Mouse (Mus musculus): ENCODE results near the gene Kcna7. TPM values are rescaled to one million over a fixed set of nuclear protein-coding genes. Genes with fewer than 3 reads are reported as not detected.

The Kcna7 gene
- total RNA-seq, 1 experiment: 0.85 TPM

DNA sequence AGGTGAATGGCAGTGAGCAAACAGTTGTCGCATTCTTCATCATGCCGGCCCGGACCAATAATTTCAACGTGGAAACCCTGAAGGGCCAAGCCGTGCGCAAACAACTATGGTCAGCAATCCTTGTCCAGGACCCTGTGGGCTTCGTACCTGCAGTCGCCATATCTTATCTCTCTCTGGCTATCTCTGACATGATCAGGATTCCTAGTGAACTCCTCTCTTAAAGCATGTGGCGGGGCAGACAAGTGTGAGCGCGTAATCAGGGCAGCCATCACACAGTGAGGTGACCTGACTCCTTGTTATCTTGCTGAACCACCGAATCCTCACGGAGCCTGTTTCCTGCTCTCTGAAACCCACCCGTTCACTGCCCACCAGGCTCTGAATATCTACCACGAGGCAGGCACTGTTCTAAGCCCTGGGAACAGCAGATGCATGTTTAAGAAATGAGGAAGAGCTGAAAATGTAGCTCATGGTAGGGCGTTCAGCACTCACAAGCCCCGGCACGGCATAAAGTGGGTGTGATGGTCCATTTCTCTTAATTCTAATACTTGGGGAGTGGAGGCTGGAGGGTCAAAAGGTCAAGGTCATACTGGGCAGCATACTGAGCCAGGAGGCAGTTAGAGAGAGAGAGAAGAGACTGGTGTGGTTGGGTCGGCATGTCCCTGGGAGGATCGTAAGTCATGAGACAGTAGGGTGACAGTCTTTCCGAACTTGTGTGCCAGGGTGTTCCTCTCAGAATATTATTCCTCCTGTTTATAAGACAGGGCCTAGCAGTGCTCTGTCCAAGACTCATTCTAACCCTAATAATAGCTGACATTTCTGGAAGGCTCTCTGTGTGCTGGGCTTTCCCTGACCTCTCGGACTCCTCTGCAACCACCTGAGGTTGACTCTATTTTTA, 38.3 kb downstream of the Kcna7 start:
- Histone ChIP-seq H3K36me3 (ENCODE audit: control insufficient read depth, insufficient read depth, low read length, poor library complexity, severe bottlenecking) (peaks cover 6% of the 10 kb centered on the region; the same call in 1 of the 2 replicates), H3K27ac (ENCODE audit: insufficient read depth, low read depth, low read length, poor library complexity, severe bottlenecking) (no peak overlapping the region), H3K9ac (ENCODE audit: insufficient read depth, low read depth, low read length, poor library complexity, severe bottlenecking) (peak overlapping the region; percentile 4; the same call in 1 of the 2 replicates), H3K4me1 (ENCODE audit: control insufficient read depth in 2 of 2, insufficient read depth in 2 of 2, low read length in 2 of 2, poor library complexity in 1 of 2) (peaks cover 5 to 15% of the 10 kb centered on the region in 2 experiments; a peak in 3 of 4 replicates), H3K4me3 (ENCODE audit: insufficient read depth in 1 of 2, low read depth in 1 of 2, low read length in 2 of 2, poor library complexity in 1 of 2, severe bottlenecking in 1 of 2) (no peak overlapping the region), H3K9me3 (ENCODE audit: control insufficient read depth, insufficient read depth, low read depth, low read length) (no peaks in the 10 kb centered on the region)
- no peak for TF ChIP-seq ZNF384 (IDR thresholded peaks at IDR 0.05; ENCODE audit: low read depth, low read length)
- TF ChIP-seq CHD2 (IDR thresholded peaks at IDR 0.05; ENCODE audit: low read depth, low read length): no peak
- no peak for TF ChIP-seq MAFK (IDR thresholded peaks at IDR 0.05; ENCODE audit: insufficient read depth, low read depth, low read length)
- TF ChIP-seq HCFC1 (IDR thresholded peaks at IDR 0.05; ENCODE audit: borderline replicate concordance, insufficient read depth, low read length): no peak
- TF ChIP-seq ZC3H11A (IDR thresholded peaks at IDR 0.05; ENCODE audit: borderline replicate concordance, low read depth, low read length): no peak
- DNase-seq (ENCODE audit: low read depth, low spot score): no peak
- in situ Hi-C loops (cut with MboI; ENCODE audit: low sequenced_read_pairs in 2 of 2, unreplicated experiment in 2 of 2): no loop called here

DNA sequence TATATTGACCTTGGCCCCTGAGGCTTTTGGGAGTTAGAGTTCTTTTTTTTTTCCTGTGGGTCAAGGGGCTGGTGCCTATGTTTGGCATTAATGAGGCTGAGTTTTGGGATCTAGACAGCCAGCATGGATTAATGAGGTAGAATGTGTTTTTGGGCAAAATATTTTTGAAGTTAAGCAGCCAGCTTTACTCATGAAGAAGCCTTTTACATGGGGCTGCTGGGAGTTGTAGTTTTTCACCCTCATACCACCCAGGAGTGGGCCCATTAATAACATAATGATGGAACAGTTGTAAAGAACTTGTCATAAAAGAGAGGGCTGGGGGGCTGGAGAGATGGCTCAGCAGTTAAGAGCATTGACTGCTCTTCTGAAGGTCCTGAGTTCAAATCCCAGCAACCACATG, 41.1 kb downstream of the Kcna7 start:
- Histone ChIP-seq H3K4me1 (ENCODE audit: control insufficient read depth in 2 of 2, insufficient read depth in 2 of 2, low read length in 2 of 2, poor library complexity in 1 of 2) (peaks cover 1 to 18% of the 10 kb centered on the region in 2 experiments; a peak in 2 of 4 replicates), H3K9ac (ENCODE audit: insufficient read depth, low read depth, low read length, poor library complexity, severe bottlenecking) (no peak overlapping the region), H3K4me3 (ENCODE audit: insufficient read depth in 1 of 2, low read depth in 1 of 2, low read length in 2 of 2, poor library complexity in 1 of 2, severe bottlenecking in 1 of 2) (no peak overlapping the region), H3K27ac (ENCODE audit: insufficient read depth, low read depth, low read length, poor library complexity, severe bottlenecking) (no peak overlapping the region), H3K9me3 (ENCODE audit: control insufficient read depth, insufficient read depth, low read depth, low read length) (no peaks in the 10 kb centered on the region), H3K36me3 (ENCODE audit: control insufficient read depth, insufficient read depth, low read length, poor library complexity, severe bottlenecking) (peaks cover 6% of the 10 kb centered on the region; the same call in 1 of the 2 replicates)
- DNase-seq (ENCODE audit: low read depth, low spot score): no peak
- TF ChIP-seq ZC3H11A (IDR thresholded peaks at IDR 0.05; ENCODE audit: borderline replicate concordance, low read depth, low read length): no peak
- peak; percentile 78 for TF ChIP-seq HCFC1 (IDR thresholded peaks at IDR 0.05; ENCODE audit: borderline replicate concordance, insufficient read depth, low read length)
- in situ Hi-C loops (cut with MboI; ENCODE audit: low sequenced_read_pairs in 2 of 2, unreplicated experiment in 2 of 2): no loop called here

DNA sequence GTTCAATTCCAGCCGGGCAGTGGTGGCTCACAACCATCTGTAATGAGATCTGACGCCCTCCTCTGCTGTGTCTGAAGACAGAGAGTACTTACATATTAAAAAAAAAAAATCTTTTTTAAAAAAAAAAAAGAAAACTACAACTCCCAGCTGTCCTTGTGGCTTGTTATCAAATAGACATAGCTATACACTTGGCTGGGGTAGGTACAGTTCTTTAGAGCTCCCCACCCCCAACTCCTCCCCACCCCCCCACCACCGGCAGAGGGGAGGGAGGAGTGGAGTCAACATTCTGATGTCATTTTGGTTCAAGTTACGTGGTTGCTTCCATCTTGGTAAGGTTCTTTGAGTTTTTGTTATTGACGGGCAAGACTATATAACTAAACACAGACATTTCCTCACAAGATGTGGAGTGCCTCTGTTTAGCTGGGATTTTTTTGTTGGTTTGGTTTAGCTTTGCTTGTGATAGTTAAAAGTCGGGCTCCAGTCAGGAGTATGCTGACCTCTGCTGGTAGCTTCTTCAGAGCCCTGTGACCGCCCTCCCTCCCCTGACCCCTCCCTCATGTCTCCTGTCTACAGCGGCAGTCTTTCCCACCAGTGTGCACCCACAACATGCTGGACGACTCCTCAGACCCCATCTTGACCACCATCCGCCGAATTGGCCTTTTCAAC, 42.0 kb downstream of the Kcna7 start:
- Histone ChIP-seq H3K9me3 (ENCODE audit: control insufficient read depth, insufficient read depth, low read depth, low read length) (no peaks in the 10 kb centered on the region), H3K4me3 (ENCODE audit: insufficient read depth in 1 of 2, low read depth in 1 of 2, low read length in 2 of 2, poor library complexity in 1 of 2, severe bottlenecking in 1 of 2) (peak overlapping the region; percentile 49 to 53), H3K9ac (ENCODE audit: insufficient read depth, low read depth, low read length, poor library complexity, severe bottlenecking) (peak overlapping the region; percentile 75), H3K36me3 (ENCODE audit: control insufficient read depth, insufficient read depth, low read length, poor library complexity, severe bottlenecking) (peaks cover 6% of the 10 kb centered on the region; the same call in 1 of the 2 replicates), H3K4me1 (ENCODE audit: control insufficient read depth in 2 of 2, insufficient read depth in 2 of 2, low read length in 2 of 2, poor library complexity in 1 of 2) (peaks cover 1 to 21% of the 10 kb centered on the region in 2 experiments; a peak in 2 of 4 replicates), H3K27ac (ENCODE audit: insufficient read depth, low read depth, low read length, poor library complexity, severe bottlenecking) (peak overlapping the region; percentile 75)
- in situ Hi-C loops (cut with MboI; ENCODE audit: low sequenced_read_pairs in 2 of 2, unreplicated experiment in 2 of 2): no loop called here
- no peak for DNase-seq (ENCODE audit: low read depth, low spot score)
- peak; percentile 82 for TF ChIP-seq HCFC1 (IDR thresholded peaks at IDR 0.05; ENCODE audit: borderline replicate concordance, insufficient read depth, low read length)
- TF ChIP-seq ZNF384 (IDR thresholded peaks at IDR 0.05; ENCODE audit: low read depth, low read length): peak; percentile 57; the same call in 1 of the 2 replicates
- TF ChIP-seq ZC3H11A (IDR thresholded peaks at IDR 0.05; ENCODE audit: borderline replicate concordance, low read depth, low read length): no peak
- no peak for TF ChIP-seq CHD2 (IDR thresholded peaks at IDR 0.05; ENCODE audit: low read depth, low read length)

DNA sequence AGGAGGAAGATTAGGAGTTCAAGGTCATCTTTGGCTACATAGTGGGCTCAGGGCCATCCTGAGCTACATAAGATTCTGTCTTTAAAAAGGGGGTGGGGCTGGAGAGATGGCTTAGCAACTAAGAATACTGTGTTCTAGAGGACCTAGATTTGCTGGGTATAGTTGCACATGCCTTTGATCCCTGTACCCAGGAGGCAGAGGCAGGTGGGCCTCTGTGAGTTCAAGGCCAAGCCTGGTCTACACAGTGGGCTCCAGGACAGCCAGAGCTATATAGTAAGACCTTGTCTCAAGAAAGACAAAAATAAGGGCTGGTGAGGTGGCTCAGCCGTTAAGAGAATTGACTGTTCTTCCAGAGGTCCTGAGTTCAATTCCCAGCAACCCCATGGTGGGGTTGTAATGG, 44.5 kb downstream of the Kcna7 start:
- DNase-seq (ENCODE audit: low read depth, low spot score): no peak
- no peak overlapping the region for H3K9ac ChIP-seq (ENCODE audit: insufficient read depth, low read depth, low read length, poor library complexity, severe bottlenecking)
- peaks cover 11% of the 10 kb centered on the region; the same call in 1 of the 2 replicates for H3K36me3 ChIP-seq (ENCODE audit: control insufficient read depth, insufficient read depth, low read length, poor library complexity, severe bottlenecking)
- H3K4me1 ChIP-seq (ENCODE audit: control insufficient read depth in 2 of 2, insufficient read depth in 2 of 2, low read length in 2 of 2, poor library complexity in 1 of 2): peaks cover 1 to 20% of the 10 kb centered on the region in 2 experiments; a peak in 1 of 4 replicates
- no peak overlapping the region for H3K4me3 ChIP-seq (ENCODE audit: insufficient read depth in 1 of 2, low read depth in 1 of 2, low read length in 2 of 2, poor library complexity in 1 of 2, severe bottlenecking in 1 of 2)
- peak overlapping the region; percentile 43; the same call in 1 of the 2 replicates for H3K27ac ChIP-seq (ENCODE audit: insufficient read depth, low read depth, low read length, poor library complexity, severe bottlenecking)
- no peaks in the 10 kb centered on the region for H3K9me3 ChIP-seq (ENCODE audit: control insufficient read depth, insufficient read depth, low read depth, low read length)
- TF ChIP-seq ZC3H11A (IDR thresholded peaks at IDR 0.05; ENCODE audit: borderline replicate concordance, low read depth, low read length): no peak
- no peak for TF ChIP-seq ZNF384 (IDR thresholded peaks at IDR 0.05; ENCODE audit: low read depth, low read length)
- no peak for TF ChIP-seq CHD2 (IDR thresholded peaks at IDR 0.05; ENCODE audit: low read depth, low read length)
- no peak for TF ChIP-seq MAFK (IDR thresholded peaks at IDR 0.05; ENCODE audit: insufficient read depth, low read depth, low read length)
- TF ChIP-seq HCFC1 (IDR thresholded peaks at IDR 0.05; ENCODE audit: borderline replicate concordance, insufficient read depth, low read length): no peak
- in situ Hi-C loops (cut with MboI; ENCODE audit: low sequenced_read_pairs in 2 of 2, unreplicated experiment in 2 of 2): no loop called here
